In the genomic region with DNA sequence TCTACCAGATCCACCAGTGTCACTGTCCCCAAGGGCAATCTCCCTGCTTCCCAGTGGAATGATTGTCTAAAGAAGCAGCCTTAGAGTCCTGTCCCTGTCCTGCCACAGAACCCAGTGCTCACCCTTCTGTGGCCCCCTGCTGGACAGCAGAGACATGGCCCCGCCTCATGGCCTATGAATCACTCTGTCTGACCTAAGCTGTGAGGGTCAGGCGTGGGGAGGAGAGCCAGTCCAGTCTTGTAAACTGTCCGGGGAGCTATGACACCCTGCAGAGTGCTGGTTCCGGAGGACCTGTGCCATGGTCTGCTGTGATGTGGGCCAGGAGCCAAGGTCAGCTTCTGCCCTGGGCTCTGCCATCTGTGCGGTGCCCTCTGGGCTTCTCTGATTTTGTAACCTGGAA, we compare ENCODE assay signal across 8 mouse cellular contexts.
DNase-seq lines count a peak whose midpoint lies in the region; ATAC-seq and TF ChIP-seq lines count a peak whose summit lies in the region.

No protein-coding gene starts in this region.

- peak; percentile 72 for DNase-seq in hindbrain, embryonic 10.5 days (ENCODE audit: low spot score)
- DNase-seq in adrenal gland, postnatal 14 days: peak; percentile 93
- peak; percentile 79 for DNase-seq in embryo, embryonic 9.5 days (ENCODE audit: extremely low spot score)
- peak; percentile 74 for DNase-seq in heart, postnatal 0 days (ENCODE audit: low spot score)
- peak; percentile 16 to 20 for DNase-seq in layer of hippocampus, postnatal 36 days
- DNase-seq in mesoderm, embryonic 11.5 days (ENCODE audit: low read depth, low spot score): peak; percentile 77
- peak; percentile 48 for DNase-seq in testis, postnatal 14 days (ENCODE audit: low spot score)

- no peak overlapping the region for H3K4me3 ChIP-seq in hindbrain, embryonic 10.5 days
- no peak overlapping the region for H3K4me3 ChIP-seq in hindbrain, embryonic 16.5 days (ENCODE audit: low read length)
- no peak overlapping the region for H3K4me3 ChIP-seq in heart, postnatal 0 days (ENCODE audit: low read depth, low read length)

- H3K27ac ChIP-seq in hindbrain, embryonic 10.5 days: no peak overlapping the region
- H3K27ac ChIP-seq in hindbrain, embryonic 16.5 days (ENCODE audit: low read depth, low read length): no peak overlapping the region
- H3K27ac ChIP-seq in heart, postnatal 0 days (ENCODE audit: low read depth): no peak overlapping the region

- H3K4me1 ChIP-seq in hindbrain, embryonic 10.5 days (replicated peaks): peaks cover 21% of the 10 kb centered on the region
- H3K4me1 ChIP-seq in hindbrain, embryonic 16.5 days (ENCODE audit: control insufficient read depth, insufficient read depth, low read depth, low read length): no peaks in the 10 kb centered on the region
- peaks cover 29% of the 10 kb centered on the region for H3K4me1 ChIP-seq in heart, postnatal 0 days (ENCODE audit: control insufficient read depth, insufficient read depth)

- H3K4me2 ChIP-seq in hindbrain, embryonic 16.5 days (ENCODE audit: low read length): no peak overlapping the region
- H3K4me2 ChIP-seq in heart, postnatal 0 days (ENCODE audit: low read depth, low read length): no peak overlapping the region

- TF ChIP-seq EP300 in heart, postnatal 0 days (IDR thresholded peaks at IDR 0.05; ENCODE audit: low read depth): no peak

- no peaks in the 10 kb centered on the region for H3K9me3 ChIP-seq in hindbrain, embryonic 10.5 days
- H3K9me3 ChIP-seq in hindbrain, embryonic 16.5 days (ENCODE audit: control insufficient read depth, low read length): no peaks in the 10 kb centered on the region
- H3K9me3 ChIP-seq in heart, postnatal 0 days (replicated peaks; ENCODE audit: control insufficient read depth, low read length): no peaks in the 10 kb centered on the region

- peak; percentile 95 for TF ChIP-seq CTCF in heart, postnatal 0 days (IDR thresholded peaks at IDR 0.05; ENCODE audit: low read depth)

- no peaks in the 10 kb centered on the region for H3K27me3 ChIP-seq in hindbrain, embryonic 10.5 days (ENCODE audit: insufficient read depth, poor library complexity, severe bottlenecking)
- no peaks in the 10 kb centered on the region for H3K27me3 ChIP-seq in hindbrain, embryonic 16.5 days (replicated peaks; ENCODE audit: control insufficient read depth, insufficient read depth, low read length)
- no peaks in the 10 kb centered on the region for H3K27me3 ChIP-seq in heart, postnatal 0 days (ENCODE audit: control insufficient read depth, insufficient read depth, low read length)

- no peak overlapping the region for H3K9ac ChIP-seq in hindbrain, embryonic 16.5 days (ENCODE audit: low read depth, low read length)
- no peak overlapping the region for H3K9ac ChIP-seq in heart, postnatal 0 days (replicated peaks; ENCODE audit: low read depth, low read length)

- WGBS in hindbrain, embryonic 10.5 days: 52% methylated on average over 5 of the region's 5 CpGs
- WGBS in hindbrain, embryonic 16.5 days: 39% methylated on average over 5 of the region's 5 CpGs
- WGBS in heart, postnatal 0 days: 37% methylated on average over 5 of the region's 5 CpGs

- H3K36me3 ChIP-seq in hindbrain, embryonic 10.5 days: no peaks in the 10 kb centered on the region
- H3K36me3 ChIP-seq in hindbrain, embryonic 16.5 days (ENCODE audit: control insufficient read depth, insufficient read depth, low read length): no peaks in the 10 kb centered on the region
- no peaks in the 10 kb centered on the region for H3K36me3 ChIP-seq in heart, postnatal 0 days (replicated peaks; ENCODE audit: control insufficient read depth, insufficient read depth, low read length)

- no peak for ATAC-seq in hindbrain, embryonic 16.5 days
- ATAC-seq in heart, postnatal 0 days (ENCODE audit: insufficient read depth, low read depth): peak; percentile 83

Comparison
In these comparisons a context has a peak if more than half of its experiments do, and no peak if none do; other contexts are left out.
1. DNase-seq: peak in every context shown above with its lines; median percentile 93 in adrenal gland, postnatal 14 days; 79 in embryo, embryonic 9.5 days; 77 in mesoderm, embryonic 11.5 days; 74 in heart, postnatal 0 days; 72 in hindbrain, embryonic 10.5 days; 48 in testis, postnatal 14 days; 18 in layer of hippocampus, postnatal 36 days.